Mouse (Mus musculus) CH12.LX (cell line): ENCODE measurements around the gene Rbks. TPM values are rescaled to one million over a fixed set of nuclear protein-coding genes. Genes with fewer than 3 reads are reported as not detected.
A peak's percentile ranks its signal among the peaks of the same experiment; 100 is the strongest.

Source experiments
- DNase-seq: peaks from one replicate; pipeline ENCODE4 v3.0.0-alpha.2; 2013; ENCODE audit errors: extremely low read depth
- H3K27ac ChIP-seq: 2 replicates; pipeline ENCODE4 v1.5.1; 2012; ENCODE audit warnings: low read depth, mild to moderate bottlenecking, control low read depth, moderate library complexity; ENCODE audit not compliant: insufficient read depth
- H3K27me3 ChIP-seq: replicated peaks from 2 replicates; pipeline ENCODE3; 2012; ENCODE audit warnings: inconsistent platforms
- H3K36me3 ChIP-seq, 2 experiments: replicated peaks in 1 of 2; 2 replicates each; pipeline versions ENCODE3 to v1.6.1; 2012; ENCODE audit warnings: inconsistent platforms in 1 of 2, low read length in 1 of 2, mild to moderate bottlenecking in 1 of 2, mixed read lengths in 1 of 2, moderate library complexity in 1 of 2; ENCODE audit not compliant: control insufficient read depth in 1 of 2, insufficient read depth in 1 of 2
- H3K4me1 ChIP-seq, 2 experiments: 2 replicates each; pipeline ENCODE4 v1.6.1; 2012; ENCODE audit warnings: inconsistent platforms in 1 of 2, moderate library complexity in 1 of 2; ENCODE audit not compliant: insufficient read depth in 2 of 2, control insufficient read depth in 1 of 2
- H3K4me2 ChIP-seq: 2 replicates; pipeline ENCODE4 v1.6.1; 2012; ENCODE audit warnings: low read depth, mild to moderate bottlenecking, control low read depth; ENCODE audit not compliant: poor library complexity, insufficient read depth, severe bottlenecking
- H3K4me3 ChIP-seq, 3 experiments: fragments of 150-350 bp in 1 of 3; sonication (generic) in 1 of 3; replicated peaks in 1 of 3; 2 replicates each; pipeline versions ENCODE3 to v1.5.1; 2011 to 2012; ENCODE audit warnings: low read depth in 2 of 3, low read length in 2 of 3, mild to moderate bottlenecking in 2 of 3, moderate library complexity in 2 of 3, control low read depth in 1 of 3, improper control_type of control experiment in 1 of 3, inconsistent platforms in 1 of 3, mixed read lengths in 1 of 3; ENCODE audit not compliant: poor library complexity in 1 of 3
- H3K79me2 ChIP-seq: replicated peaks from 2 replicates; pipeline ENCODE4 v1.6.1; 2012; ENCODE audit warnings: mild to moderate bottlenecking, moderate library complexity; ENCODE audit not compliant: control insufficient read depth, poor library complexity, insufficient read depth, severe bottlenecking; ENCODE audit errors: extremely low read depth
- H3K9ac ChIP-seq: 2 replicates; pipeline ENCODE4 v1.6.1; 2012; ENCODE audit warnings: low read depth, mild to moderate bottlenecking, control low read depth, moderate library complexity; ENCODE audit not compliant: insufficient read depth
- H3K9me3 ChIP-seq: replicated peaks from 2 replicates; pipeline ENCODE3; 2012; ENCODE audit warnings: low read length, inconsistent platforms, mixed read lengths
- BHLHE40 ChIP-seq: IDR thresholded peaks from 2 replicates; pipeline ENCODE4 v1.6.1; 2011; ENCODE audit warnings: mild to moderate bottlenecking, low read depth, low read length, improper control_type of control experiment
- CHD1 ChIP-seq: IDR thresholded peaks from 2 replicates; pipeline ENCODE4 v1.6.1; 2012; ENCODE audit warnings: low read depth, low read length, improper control_type of control experiment, inconsistent platforms
- CHD2 ChIP-seq: IDR thresholded peaks from 2 replicates; pipeline ENCODE4 v1.6.1; 2011; ENCODE audit warnings: low read length, improper control_type of control experiment
- CTCF ChIP-seq, 2 experiments: IDR thresholded peaks in 1 of 2; conservative IDR thresholded peaks in 1 of 2; 2 replicates each; pipeline ENCODE4 v1.5.1; 2011 to 2012; ENCODE audit warnings: low read depth in 2 of 2, low read length in 2 of 2, improper control_type of control experiment in 1 of 2, inconsistent platforms in 1 of 2, mild to moderate bottlenecking in 1 of 2, moderate library complexity in 1 of 2
- ELF1 ChIP-seq: IDR thresholded peaks from 2 replicates; pipeline ENCODE4 v1.6.1; 2014; ENCODE audit warnings: low read depth, mild to moderate bottlenecking, inconsistent platforms, low read length, improper control_type of control experiment
- EP300 ChIP-seq: IDR thresholded peaks from 2 replicates; pipeline ENCODE4 v1.6.1; 2011; ENCODE audit warnings: low read length, improper control_type of control experiment
- ETS1 ChIP-seq: conservative IDR thresholded peaks from 2 replicates; pipeline ENCODE4 v1.6.1; 2012; ENCODE audit warnings: low read depth, mild to moderate bottlenecking, inconsistent platforms, low read length, improper control_type of control experiment, moderate library complexity
- HCFC1 ChIP-seq: IDR thresholded peaks from 2 replicates; pipeline ENCODE4 v1.6.1; 2012; ENCODE audit warnings: low read depth, mild to moderate bottlenecking, inconsistent platforms, low read length, improper control_type of control experiment
- IRF4 ChIP-seq: IDR thresholded peaks from 2 replicates; pipeline ENCODE4 v1.6.1; 2014; ENCODE audit warnings: low read depth, mild to moderate bottlenecking, inconsistent platforms, low read length, improper control_type of control experiment
- JUN ChIP-seq: IDR thresholded peaks from 2 replicates; pipeline ENCODE4 v1.6.1; 2011; ENCODE audit warnings: low read depth, mild to moderate bottlenecking, low read length, improper control_type of control experiment, moderate library complexity; ENCODE audit not compliant: insufficient read depth
- MAZ ChIP-seq: IDR thresholded peaks from 2 replicates; pipeline ENCODE4 v1.6.1; 2012; ENCODE audit warnings: low read depth, mild to moderate bottlenecking, inconsistent platforms, low read length, improper control_type of control experiment, moderate library complexity
- NELFE ChIP-seq: IDR thresholded peaks from 2 replicates; pipeline ENCODE4 v1.6.1; 2011; ENCODE audit warnings: low read depth, low read length, improper control_type of control experiment
- NRF1 ChIP-seq: IDR thresholded peaks from 2 replicates; pipeline ENCODE4 v1.6.1; 2014; ENCODE audit warnings: low read depth, mild to moderate bottlenecking, inconsistent platforms, low read length, improper control_type of control experiment, moderate library complexity
- POLR2A ChIP-seq: IDR thresholded peaks from 2 replicates; pipeline ENCODE4 v1.6.1; 2011; ENCODE audit warnings: low read depth, mild to moderate bottlenecking, improper control_type of control experiment, low read length
- USF1 ChIP-seq: IDR thresholded peaks from 2 replicates; pipeline ENCODE4 v1.6.1; 2014; ENCODE audit warnings: low read depth, mild to moderate bottlenecking, inconsistent platforms, low read length, improper control_type of control experiment
- USF2 ChIP-seq: conservative IDR thresholded peaks from 2 replicates; pipeline ENCODE4 v1.6.1; 2011; ENCODE audit warnings: low read depth, low read length, improper control_type of control experiment
- ZC3H11A ChIP-seq: IDR thresholded peaks from 2 replicates; pipeline ENCODE4 v1.6.1; 2012; ENCODE audit warnings: low read depth, mild to moderate bottlenecking, inconsistent platforms, low read length, improper control_type of control experiment
- ZKSCAN1 ChIP-seq: IDR thresholded peaks from 2 replicates; pipeline ENCODE4 v1.6.1; 2012; ENCODE audit warnings: low read depth, inconsistent platforms, low read length, improper control_type of control experiment, borderline replicate concordance
- ZMIZ1 ChIP-seq: IDR thresholded peaks from 2 replicates; pipeline ENCODE4 v1.6.1; 2012; ENCODE audit warnings: low read depth, mild to moderate bottlenecking, inconsistent platforms, low read length, improper control_type of control experiment
- ZNF384 ChIP-seq: IDR thresholded peaks from 2 replicates; pipeline ENCODE4 v1.6.1; 2012; ENCODE audit warnings: low read depth, low read length, improper control_type of control experiment, inconsistent platforms
- dilution Hi-C: fragments of 300-500 bp; cut with MboI; formaldehyde crosslinking; loops from 2 replicates; pipeline ENCODE4 v1.14.3; 2020; ENCODE audit warnings: low sequenced_read_pairs; ENCODE audit not compliant: extremely low pct_unique_long_range_greater_than_20kb, extremely low pct_ligation_motif_present
- in situ Hi-C: fragments of 300-500 bp; cut with MboI; formaldehyde crosslinking; loops from 3 replicates; pipeline ENCODE4 v1.14.3; 2019; ENCODE audit warnings: low sequenced_read_pairs, low pct_ligation_motif_present, low pct_unique_long_range_greater_than_20kb, mixed read lengths
- polyA plus RNA-seq: library from polyadenylated mRNA; unstranded; fragments of >175 nt; gene quantifications from 2 replicates; pipeline ENCODE4 v1.2.1, GENCODE M21; 2012; ENCODE audit warnings: low read depth; ENCODE audit not compliant: insufficient read length
- total RNA-seq, 2 experiments: library from RNA; depleted of rRNA; stranded (reverse); fragments of 300-350 nt in 1 of 2; fragments of >200 nt in 1 of 2; gene quantifications; 2 replicates each; pipeline ENCODE4 v1.2.3; 2012 to 2014

Gene Rbks
- total and polyA plus RNA-seq, 3 experiments, result 3.6 to 9.2 (median 6.8) TPM

DNA sequence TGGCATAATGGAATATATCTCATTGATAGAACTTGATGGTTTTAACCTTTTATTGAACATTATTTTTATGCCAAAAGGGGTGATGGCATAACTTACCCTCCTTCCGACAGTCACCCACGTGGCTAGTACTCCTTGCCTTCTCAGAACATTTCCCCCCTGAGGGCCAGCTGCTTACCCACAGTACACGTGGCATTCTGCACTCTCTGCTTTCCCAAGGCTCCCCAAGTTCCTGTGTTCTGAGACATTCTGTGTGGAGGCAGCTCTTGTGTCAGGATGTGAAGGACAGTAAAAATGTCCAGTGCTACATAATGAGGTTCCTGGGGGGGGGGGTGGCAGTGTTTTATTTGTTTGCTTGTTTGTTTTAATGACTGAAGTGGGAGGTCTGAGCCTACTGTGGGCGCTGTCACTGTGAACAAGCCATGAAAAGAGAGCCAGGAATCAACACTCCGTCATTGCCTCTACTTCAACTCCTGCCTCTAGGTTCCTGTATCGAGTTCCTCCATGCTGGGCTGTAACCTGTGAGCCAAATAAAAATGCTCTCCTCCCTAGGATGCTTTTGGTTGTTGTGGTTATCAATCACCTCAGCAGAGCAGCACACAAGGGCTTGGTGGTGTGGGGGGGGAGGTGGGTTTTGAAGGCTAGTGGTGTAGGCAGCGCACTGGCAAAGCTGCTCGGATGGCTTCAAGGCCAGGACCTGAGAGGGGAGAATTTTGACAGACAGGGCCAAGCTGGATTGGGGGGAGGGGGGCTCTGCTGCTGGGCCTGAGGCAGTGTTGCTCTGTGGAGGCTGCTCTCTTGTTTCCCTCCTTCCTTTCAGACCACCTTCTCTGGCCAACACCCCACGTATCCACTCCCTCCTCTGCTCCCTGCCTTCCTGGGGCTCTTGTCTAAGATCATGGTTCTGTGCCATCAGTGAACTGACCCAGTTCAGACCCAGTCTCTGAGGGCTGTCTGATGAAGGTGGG, 69.6 kb downstream of the Rbks start:
- Histone ChIP-seq H3K79me2 (no peaks in the 10 kb centered on the region), H3K4me2 (no peak overlapping the region), H3K9ac (no peak overlapping the region), H3K4me1 (peaks cover 0 to 37% of the 10 kb centered on the region in 2 experiments; a peak in 2 of 4 replicates), H3K27ac (no peak overlapping the region), H3K4me3 (no peak overlapping the region), H3K27me3 (no peaks in the 10 kb centered on the region), H3K9me3 (peaks cover 3% of the 10 kb centered on the region), H3K36me3 (peaks cover 0 to 45% of the 10 kb centered on the region in 2 experiments)
- TF ChIP-seq HCFC1 (no peak), IRF4 (no peak), NRF1 (no peak), POLR2A (no peak), NELFE (no peak), CHD2 (no peak), ZKSCAN1 (no peak), CTCF (conservative IDR thresholded peaks at IDR 0.05 in 1 of 2, IDR thresholded peaks at IDR 0.05 in 1 of 2; ENCODE audit: low read depth in 2 of 2, low read length in 2 of 2) (no peak), ZC3H11A (no peak), USF1 (no peak), ELF1 (no peak), ZMIZ1 (no peak), EP300 (no peak), JUN (no peak), ETS1 (no peak), CHD1 (no peak), ZNF384 (no peak), USF2 (no peak), BHLHE40 (no peak), MAZ (no peak)
- dilution Hi-C loops, result no loop called here
- no peak for DNase-seq
- in situ Hi-C loops, result no loop called here

DNA sequence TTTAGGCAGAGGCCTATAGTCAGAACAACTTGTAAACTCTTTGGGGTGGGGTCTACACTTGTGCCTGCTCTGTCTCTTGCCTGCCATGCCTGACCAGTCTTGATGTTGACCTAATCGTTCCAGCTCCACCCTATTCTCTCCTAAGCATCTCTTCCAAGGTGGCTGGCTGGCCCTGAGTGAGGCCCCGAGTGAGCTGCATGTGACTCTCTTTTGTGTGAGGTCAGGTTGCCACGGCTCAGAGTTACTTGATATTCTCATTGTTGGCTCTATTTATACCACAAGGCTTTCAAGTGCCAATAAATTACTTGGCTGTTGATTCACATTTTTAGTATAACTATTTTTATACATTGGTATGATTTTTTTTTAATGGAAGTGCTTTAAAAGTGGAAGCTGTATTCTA, 70.3 kb downstream of the Rbks start:
- no peaks in the 10 kb centered on the region for H3K79me2 ChIP-seq
- peaks cover 3% of the 10 kb centered on the region for H3K9me3 ChIP-seq
- H3K27ac ChIP-seq, result no peak overlapping the region
- TF ChIP-seq EP300 (no peak), BHLHE40 (0 out of 2 replicates have a peak, but pooled peaks have one; percentile 36)
- dilution Hi-C loops (no loop called here), in situ Hi-C loops (no loop called here)
- no peak for DNase-seq
- H3K27me3 ChIP-seq, result no peaks in the 10 kb centered on the region
- H3K9ac ChIP-seq, result no peak overlapping the region
- no peak overlapping the region for H3K4me3 ChIP-seq
- H3K4me1 ChIP-seq, result peaks cover 0 to 37% of the 10 kb centered on the region in 2 experiments; a peak in 2 of 4 replicates
- H3K4me2 ChIP-seq, result no peak overlapping the region
- peaks cover 4 to 49% of the 10 kb centered on the region in 2 experiments for H3K36me3 ChIP-seq
